Mouse (Mus musculus): ENCODE measurements at regions not wholly inside any gene's neighbourhood (a gene's known extent, or its start where the extent isn't known, plus 50 kb on each side); places are given as distances from the start of the nearest gene placed in this dataset.

GRCm38 (mm10) chr19:22008053-22008935 is 130.6 kb upstream of the Trpm3 start:
- no peak for TF ChIP-seq POLR2A (IDR thresholded peaks at IDR 0.05; ENCODE audit: borderline replicate concordance, control insufficient read depth, low read depth, low read length)
- TF ChIP-seq CTCF (IDR thresholded peaks at IDR 0.05; ENCODE audit: control insufficient read depth, insufficient read depth, low read length): no peak
- Histone ChIP-seq H3K27ac (ENCODE audit: control insufficient read depth, insufficient read depth, low read depth, low read length, poor library complexity) (no peak overlapping the region), H3K4me3 (replicated peaks; ENCODE audit: control insufficient read depth, low read depth, low read length) (no peak overlapping the region), H3K4me1 (ENCODE audit: control insufficient read depth, insufficient read depth, low read length) (no peaks in the 10 kb centered on the region)
- 78% methylated on average over 13 of the region's 13 CpGs for WGBS

- Histone ChIP-seq H3K4me1 (ENCODE audit: control insufficient read depth, insufficient read depth, low read length) (no peaks in the 10 kb centered on the region), H3K27ac (ENCODE audit: control insufficient read depth, insufficient read depth, low read depth, low read length, poor library complexity) (no peak overlapping the region), H3K4me3 (replicated peaks; ENCODE audit: control insufficient read depth, low read depth, low read length) (no peak overlapping the region)
- WGBS: 70% methylated on average over 5 of the region's 5 CpGs
- TF ChIP-seq POLR2A (IDR thresholded peaks at IDR 0.05; ENCODE audit: borderline replicate concordance, control insufficient read depth, low read depth, low read length): no peak
- no peak for TF ChIP-seq CTCF (IDR thresholded peaks at IDR 0.05; ENCODE audit: control insufficient read depth, insufficient read depth, low read length)
Observed at GRCm38 (mm10) chr19:22010239-22010638, 128.6 kb upstream of the Trpm3 start.

DNA sequence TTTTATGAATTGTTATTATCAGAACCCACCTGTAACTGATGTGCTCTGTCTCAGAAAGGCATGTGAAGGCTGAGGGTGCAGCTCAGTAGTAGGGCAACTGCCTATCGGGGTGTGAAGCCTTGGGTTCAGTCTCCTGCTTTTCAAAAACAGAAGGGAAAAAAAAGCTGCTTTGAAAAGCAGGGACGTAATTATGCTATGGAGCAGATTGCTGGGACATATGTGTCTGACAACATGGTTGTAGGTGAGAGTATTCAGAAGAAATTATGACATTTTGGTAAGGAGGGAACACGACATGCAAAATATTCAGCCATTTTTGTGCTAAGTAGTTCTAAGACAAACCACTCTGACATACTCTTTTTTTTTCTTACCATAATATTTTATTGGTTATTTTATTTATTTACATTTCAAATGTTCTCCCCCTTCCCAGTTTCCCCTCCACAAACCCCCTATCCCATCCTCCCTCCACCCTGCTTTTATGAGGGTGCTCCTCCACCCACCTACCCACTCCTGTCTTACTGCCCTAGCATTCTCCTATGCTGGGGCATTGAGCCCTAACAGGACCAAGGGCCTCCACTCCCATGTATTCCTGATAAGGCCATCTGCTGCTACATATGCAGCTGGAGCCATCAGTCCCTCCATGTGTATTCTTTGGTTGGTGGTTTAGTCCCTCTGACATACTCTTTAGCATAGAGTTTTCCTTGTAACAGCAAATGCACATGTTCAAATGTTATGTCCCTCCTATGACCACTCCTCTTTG is 122.8 kb upstream of the Trpm3 start:
- TF ChIP-seq POLR2A (IDR thresholded peaks at IDR 0.05; ENCODE audit: borderline replicate concordance, control insufficient read depth, low read depth, low read length): no peak
- no peak for TF ChIP-seq CTCF (IDR thresholded peaks at IDR 0.05; ENCODE audit: control insufficient read depth, insufficient read depth, low read length)
- Histone ChIP-seq H3K4me1 (ENCODE audit: control insufficient read depth, insufficient read depth, low read length) (no peaks in the 10 kb centered on the region; the same call in 1 of the 2 replicates), H3K4me3 (replicated peaks; ENCODE audit: control insufficient read depth, low read depth, low read length) (no peak overlapping the region), H3K27ac (ENCODE audit: control insufficient read depth, insufficient read depth, low read depth, low read length, poor library complexity) (no peak overlapping the region)
- 75% methylated on average over 3 of the region's 3 CpGs for WGBS

- H3K27ac ChIP-seq (ENCODE audit: control insufficient read depth, insufficient read depth, low read depth, low read length, poor library complexity): no peak overlapping the region
- 72% methylated on average over 2 of the region's 2 CpGs for WGBS
- no peak overlapping the region for H3K4me3 ChIP-seq (replicated peaks; ENCODE audit: control insufficient read depth, low read depth, low read length)
- H3K4me1 ChIP-seq (ENCODE audit: control insufficient read depth, insufficient read depth, low read length): no peaks in the 10 kb centered on the region; the same call in 1 of the 2 replicates
- TF ChIP-seq CTCF (IDR thresholded peaks at IDR 0.05; ENCODE audit: control insufficient read depth, insufficient read depth, low read length) (no peak), POLR2A (IDR thresholded peaks at IDR 0.05; ENCODE audit: borderline replicate concordance, control insufficient read depth, low read depth, low read length) (no peak)
Observed at GRCm38 (mm10) chr19:22017425-22017824, 121.4 kb upstream of the Trpm3 start.

DNA sequence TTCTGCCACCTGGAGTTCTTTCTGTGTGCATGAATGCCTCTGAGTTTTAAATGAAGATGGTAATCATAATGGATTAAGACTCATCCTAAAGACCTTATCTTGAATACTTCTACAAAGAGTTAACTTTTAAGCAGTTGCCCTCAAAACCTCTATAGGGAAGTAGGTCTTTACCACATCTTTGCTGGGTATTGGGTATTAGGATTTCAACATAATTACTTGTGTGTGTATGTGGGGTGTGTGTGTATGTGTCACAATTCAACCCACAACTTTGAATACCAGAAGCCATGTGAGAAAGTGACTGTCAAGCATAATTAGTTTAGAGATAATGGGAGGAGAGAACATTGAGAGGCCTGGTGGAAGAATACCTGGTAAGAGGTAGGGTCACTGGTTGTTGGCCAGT is 111.3 kb upstream of the Trpm3 start:
- H3K4me1 ChIP-seq (ENCODE audit: control insufficient read depth, insufficient read depth, low read length): no peaks in the 10 kb centered on the region; the same call in 1 of the 2 replicates
- H3K27ac ChIP-seq (ENCODE audit: control insufficient read depth, insufficient read depth, low read depth, low read length, poor library complexity): no peak overlapping the region
- no peak overlapping the region for H3K4me3 ChIP-seq (replicated peaks; ENCODE audit: control insufficient read depth, low read depth, low read length)
- TF ChIP-seq CTCF (IDR thresholded peaks at IDR 0.05; ENCODE audit: control insufficient read depth, insufficient read depth, low read length) (no peak), POLR2A (IDR thresholded peaks at IDR 0.05; ENCODE audit: borderline replicate concordance, control insufficient read depth, low read depth, low read length) (no peak)

- 78% methylated on average over 6 of the region's 6 CpGs for WGBS
- H3K27ac ChIP-seq (ENCODE audit: control insufficient read depth, insufficient read depth, low read depth, low read length, poor library complexity): no peak overlapping the region
- TF ChIP-seq POLR2A (IDR thresholded peaks at IDR 0.05; ENCODE audit: borderline replicate concordance, control insufficient read depth, low read depth, low read length): no peak
- H3K4me3 ChIP-seq (replicated peaks; ENCODE audit: control insufficient read depth, low read depth, low read length): no peak overlapping the region
- H3K4me1 ChIP-seq (ENCODE audit: control insufficient read depth, insufficient read depth, low read length): no peaks in the 10 kb centered on the region
Observed at GRCm38 (mm10) chr19:22047657-22048056, 91.2 kb upstream of the Trpm3 start.

DNA sequence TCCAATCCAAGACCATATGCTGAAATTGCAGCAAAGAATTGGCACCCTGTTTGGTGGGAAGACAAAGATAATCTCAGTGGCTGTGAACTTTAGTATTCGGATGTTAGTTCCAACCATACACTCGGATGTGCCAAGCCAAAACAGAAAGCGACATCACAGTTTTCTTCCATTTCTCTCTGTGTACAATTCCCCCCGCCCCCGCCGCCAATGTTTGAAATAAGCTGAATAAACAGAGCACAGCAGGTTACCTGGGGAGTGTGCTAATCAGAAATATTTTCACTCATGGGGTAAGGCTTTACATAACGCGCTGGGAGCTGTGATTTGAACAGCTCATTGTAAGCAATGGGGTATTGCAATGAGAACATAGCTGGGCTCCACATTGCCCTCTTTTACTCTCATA is 72.5 kb upstream of the Trpm3 start:
- WGBS: 83% methylated on average over 8 of the region's 8 CpGs
- H3K27ac ChIP-seq (ENCODE audit: control insufficient read depth, insufficient read depth, low read depth, low read length, poor library complexity): no peak overlapping the region
- H3K4me3 ChIP-seq (replicated peaks; ENCODE audit: control insufficient read depth, low read depth, low read length): no peak overlapping the region
- H3K4me1 ChIP-seq (ENCODE audit: control insufficient read depth, insufficient read depth, low read length): no peaks in the 10 kb centered on the region
- TF ChIP-seq POLR2A (IDR thresholded peaks at IDR 0.05; ENCODE audit: borderline replicate concordance, control insufficient read depth, low read depth, low read length): no peak
- TF ChIP-seq CTCF (IDR thresholded peaks at IDR 0.05; ENCODE audit: control insufficient read depth, insufficient read depth, low read length): no peak

- no peak for TF ChIP-seq CTCF (IDR thresholded peaks at IDR 0.05; ENCODE audit: control insufficient read depth, insufficient read depth, low read length)
- no peak for TF ChIP-seq POLR2A (IDR thresholded peaks at IDR 0.05; ENCODE audit: borderline replicate concordance, control insufficient read depth, low read depth, low read length)
- no peak overlapping the region for H3K4me3 ChIP-seq (replicated peaks; ENCODE audit: control insufficient read depth, low read depth, low read length)
- no peaks in the 10 kb centered on the region for H3K4me1 ChIP-seq (ENCODE audit: control insufficient read depth, insufficient read depth, low read length)
- WGBS: 77% methylated on average over 15 of the region's 15 CpGs
- no peak overlapping the region for H3K27ac ChIP-seq (ENCODE audit: control insufficient read depth, insufficient read depth, low read depth, low read length, poor library complexity)
Observed at GRCm38 (mm10) chr19:22070246-22071030, 68.4 kb upstream of the Trpm3 start.

Data from bone marrow, adult 2 months (tissue).